Mouse (Mus musculus) kidney, embryonic 14.5 days (tissue): ENCODE measurements around the gene Tbx10. TPM values are rescaled to one million over a fixed set of nuclear protein-coding genes. Genes with fewer than 3 reads are reported as not detected.
"Not testable (repeated sequence)": the region's sequence is repeated elsewhere in the genome, so short reads cannot be mapped to it uniquely, and the experiment has no call there.

ENCODE experiments used
- ATAC-seq: fragments of 200-750 bp; cut with Nextera tagmentation; 2 replicates; pipeline ENCODE4 v1.8.0; 2017; ENCODE audit warnings: moderate number of reproducible peaks, mild to moderate bottlenecking, moderate TSS enrichment, moderate library complexity; ENCODE audit not compliant: low FRiP score, low TSS enrichment
- H3K27ac ChIP-seq: fragments of 300-500 bp; sonication (generic); 2 replicates; pipeline ENCODE4 v1.5.1; 2014; ENCODE audit warnings: low read depth, mild to moderate bottlenecking, low read length, moderate library complexity, mixed read lengths
- H3K27me3 ChIP-seq: fragments of 300-500 bp; sonication (generic); 2 replicates; pipeline ENCODE4 v1.6.1; 2014; ENCODE audit warnings: mild to moderate bottlenecking, low read length; ENCODE audit not compliant: control insufficient read depth, insufficient read depth
- H3K36me3 ChIP-seq: fragments of 300-500 bp; sonication (generic); 2 replicates; pipeline ENCODE4 v1.6.1; 2014; ENCODE audit warnings: low read length, mixed read lengths; ENCODE audit not compliant: control insufficient read depth, insufficient read depth
- H3K4me1 ChIP-seq: fragments of 300-500 bp; sonication (generic); 2 replicates; pipeline ENCODE4 v1.6.1; 2014; ENCODE audit warnings: low read length, mixed read lengths; ENCODE audit not compliant: control insufficient read depth, insufficient read depth
- H3K4me2 ChIP-seq: fragments of 300-500 bp; sonication (generic); replicated peaks from 2 replicates; pipeline ENCODE4 v1.6.1; 2014; ENCODE audit warnings: low read depth, mild to moderate bottlenecking, low read length
- H3K4me3 ChIP-seq: fragments of 300-500 bp; sonication (generic); 2 replicates; pipeline ENCODE4 v1.5.1; 2014; ENCODE audit warnings: mild to moderate bottlenecking, low read length
- H3K9ac ChIP-seq: fragments of 300-500 bp; sonication (generic); 2 replicates; pipeline ENCODE4 v1.6.1; 2014; ENCODE audit warnings: low read depth, mild to moderate bottlenecking, low read length, moderate library complexity
- H3K9me3 ChIP-seq: fragments of 300-500 bp; sonication (generic); 2 replicates; pipeline ENCODE4 v1.6.1; 2016; ENCODE audit warnings: low read length; ENCODE audit not compliant: control insufficient read depth
- WGBS: fragments of 180-500 bp; shearing (Covaris S2); extraction: QIAGEN DNeasy Blood & Tissue Kit; methylation state at CpG from one replicate; pipeline ENCODE4 v1.1.7; 2014; 5-methylcytosine and 5-hydroxymethylcytosine counted together
- polyA plus RNA-seq: library from polyadenylated mRNA; unstranded; fragments of >200 nt; fragmentation: Nextera tagmentation; extraction: Ambion mirVana; gene quantifications from 2 replicates; pipeline ENCODE4 v1.2.1, GENCODE M21; 2014

Gene Tbx10
- polyA plus RNA-seq, 1 experiment from 2014 or later = 1.1 TPM

GRCm38 (mm10) chr19:4018743-4019583 is 26.4 kb downstream of the Tbx10 start:
- Histone ChIP-seq H3K4me3 (no peak overlapping the region), H3K27me3 (no peaks in the 10 kb centered on the region), H3K4me1 (no peaks in the 10 kb centered on the region), H3K9ac (0 out of 2 replicates have a peak overlapping the region, but pooled peaks have one; percentile 7), H3K27ac (no peak overlapping the region), H3K36me3 (no peaks in the 10 kb centered on the region), H3K4me2 (no peak overlapping the region), H3K9me3 (no peaks in the 10 kb centered on the region)
- peak; percentile 86 for ATAC-seq
- WGBS = 35% methylated on average over 18 of the region's 18 CpGs

GRCm38 (mm10) chr19:4023185-4023584 is 30.6 kb downstream of the Tbx10 start:
- ATAC-seq = no peak
- no peaks in the 10 kb centered on the region for H3K27me3 ChIP-seq
- no peak overlapping the region for H3K27ac ChIP-seq
- H3K4me1 ChIP-seq = no peaks in the 10 kb centered on the region
- H3K4me2 ChIP-seq = no peak overlapping the region
- no peaks in the 10 kb centered on the region for H3K9me3 ChIP-seq
- 64% methylated on average over 7 of the region's 7 CpGs for WGBS
- H3K36me3 ChIP-seq = no peaks in the 10 kb centered on the region
- no peak overlapping the region for H3K9ac ChIP-seq
- H3K4me3 ChIP-seq = no peak overlapping the region

- H3K9me3 ChIP-seq = no peaks in the 10 kb centered on the region
- no peak overlapping the region for H3K4me3 ChIP-seq
- H3K9ac ChIP-seq = no peak overlapping the region
- ATAC-seq = no peak
- no peak overlapping the region for H3K27ac ChIP-seq
- H3K27me3 ChIP-seq = no peaks in the 10 kb centered on the region
- H3K4me2 ChIP-seq = no peak overlapping the region
- H3K36me3 ChIP-seq = no peaks in the 10 kb centered on the region
- H3K4me1 ChIP-seq = no peaks in the 10 kb centered on the region
Observed at GRCm38 (mm10) chr19:4027576-4027975, 35.0 kb downstream of the Tbx10 start.

- ATAC-seq = no peak
- Histone ChIP-seq H3K27ac (no peak overlapping the region), H3K36me3 (no peaks in the 10 kb centered on the region; the same call in 1 of the 2 replicates), H3K4me3 (no peak overlapping the region), H3K9ac (no peak overlapping the region), H3K4me1 (peaks cover 9% of the 10 kb centered on the region), H3K4me2 (no peak overlapping the region), H3K9me3 (no peaks in the 10 kb centered on the region), H3K27me3 (no peaks in the 10 kb centered on the region)
- WGBS = 75% methylated on average over 7 of the region's 7 CpGs
Observed at GRCm38 (mm10) chr19:4032668-4033067, 40.1 kb downstream of the Tbx10 start.

- Histone ChIP-seq H3K4me3 (no peak overlapping the region), H3K4me2 (no peak overlapping the region), H3K9ac (no peak overlapping the region), H3K27ac (no peak overlapping the region), H3K27me3 (no peaks in the 10 kb centered on the region), H3K9me3 (no peaks in the 10 kb centered on the region), H3K36me3 (no peaks in the 10 kb centered on the region; the same call in 1 of the 2 replicates), H3K4me1 (peaks cover 13% of the 10 kb centered on the region)
- WGBS = 65% methylated on average over 3 of the region's 3 CpGs
- ATAC-seq = no peak
Observed at GRCm38 (mm10) chr19:4033298-4033697, 40.7 kb downstream of the Tbx10 start.

- Histone ChIP-seq H3K36me3 (no peaks in the 10 kb centered on the region; the same call in 1 of the 2 replicates), H3K4me2 (no peak overlapping the region), H3K9ac (no peak overlapping the region), H3K27me3 (no peaks in the 10 kb centered on the region), H3K27ac (no peak overlapping the region), H3K9me3 (no peaks in the 10 kb centered on the region), H3K4me1 (peaks cover 14% of the 10 kb centered on the region), H3K4me3 (no peak overlapping the region)
- ATAC-seq = no peak
- WGBS = 74% methylated on average over 5 of the region's 5 CpGs
Observed at GRCm38 (mm10) chr19:4033742-4034141, 41.2 kb downstream of the Tbx10 start.

GRCm38 (mm10) chr19:4036327-4037045 is 43.9 kb downstream of the Tbx10 start:
- H3K4me1 ChIP-seq = peaks cover 14% of the 10 kb centered on the region
- no peaks in the 10 kb centered on the region for H3K27me3 ChIP-seq
- H3K4me2 ChIP-seq = peak overlapping the region; percentile 33
- peak overlapping the region; percentile 7; the same call in 1 of the 2 replicates for H3K4me3 ChIP-seq
- no peaks in the 10 kb centered on the region for H3K9me3 ChIP-seq
- ATAC-seq = no peak
- WGBS = 62% methylated on average over 12 of the region's 12 CpGs
- no peaks in the 10 kb centered on the region; the same call in 1 of the 2 replicates for H3K36me3 ChIP-seq
- H3K9ac ChIP-seq = no peak overlapping the region
- no peak overlapping the region for H3K27ac ChIP-seq

- peaks cover 14% of the 10 kb centered on the region for H3K4me1 ChIP-seq
- not testable (repeated sequence) for H3K27me3 ChIP-seq, H3K9me3 ChIP-seq, H3K36me3 ChIP-seq
- peak overlapping the region; percentile 73; the same call in 1 of the 2 replicates for H3K27ac ChIP-seq
- ATAC-seq = peak; percentile 7; the same call in 1 of the 2 replicates
- H3K4me2 ChIP-seq = peak overlapping the region; percentile 70
- H3K9ac ChIP-seq = peak overlapping the region; percentile 74
- peak overlapping the region; percentile 56 for H3K4me3 ChIP-seq
- 20% methylated on average over 7 of the region's 8 CpGs for WGBS
Observed at GRCm38 (mm10) chr19:4037154-4037787, 44.7 kb downstream of the Tbx10 start.
